8 mouse cellular contexts compared by ENCODE assay signal in the genomic region with DNA sequence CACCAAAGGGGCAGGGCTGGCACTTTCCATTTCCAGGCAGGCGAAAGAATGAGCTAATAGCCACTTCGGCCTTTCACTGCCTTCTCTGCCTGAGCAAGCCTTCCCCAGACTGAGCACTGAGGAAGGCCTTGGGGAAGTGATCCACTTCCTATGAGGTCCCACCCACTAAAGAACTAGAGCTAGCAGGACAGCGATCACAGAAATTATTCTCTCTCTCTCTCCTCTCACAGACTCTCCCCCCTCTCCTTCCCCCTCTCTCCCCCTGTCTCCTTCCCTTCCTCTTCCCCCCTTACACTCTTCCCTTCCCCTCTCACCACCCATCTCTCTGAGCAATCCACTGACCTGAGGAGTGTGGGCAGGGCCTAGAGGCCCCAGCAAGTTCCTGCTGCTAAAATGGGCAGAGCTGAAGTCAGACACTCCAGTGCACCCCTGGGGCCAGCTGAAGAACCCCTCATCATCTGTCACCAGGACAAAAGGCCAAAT. TPM values are rescaled to one million over a fixed set of nuclear protein-coding genes. Genes with fewer than 3 reads are reported as not detected.
DNase-seq lines count a peak whose midpoint lies in the region; ATAC-seq lines count a peak whose summit lies in the region.

No protein-coding gene starts in this region.

- no peaks in the 10 kb centered on the region for H3K27me3 ChIP-seq in hindbrain, embryonic 10.5 days (ENCODE audit: insufficient read depth, poor library complexity, severe bottlenecking)
- H3K27me3 ChIP-seq in hindbrain, embryonic 14.5 days (ENCODE audit: control insufficient read depth, insufficient read depth, low read length) = no peaks in the 10 kb centered on the region
- no peaks in the 10 kb centered on the region for H3K27me3 ChIP-seq in intestine, embryonic 14.5 days (replicated peaks; ENCODE audit: control insufficient read depth, insufficient read depth, low read length)
- H3K27me3 ChIP-seq in megakaryocyte, embryonic 14.5 days (replicated peaks) = no peaks in the 10 kb centered on the region

- H3K36me3 ChIP-seq in hindbrain, embryonic 10.5 days = peaks cover 8% of the 10 kb centered on the region
- no peaks in the 10 kb centered on the region for H3K36me3 ChIP-seq in hindbrain, embryonic 14.5 days (replicated peaks; ENCODE audit: control insufficient read depth, insufficient read depth)
- H3K36me3 ChIP-seq in intestine, embryonic 14.5 days (ENCODE audit: control insufficient read depth, insufficient read depth, low read length) = 0 out of 2 replicates have a peak, but pooled peaks cover 4% of the 10 kb centered on the region
- peaks cover 68% of the 10 kb centered on the region for H3K36me3 ChIP-seq in megakaryocyte, embryonic 14.5 days (replicated peaks; ENCODE audit: low read length)

- H3K9ac ChIP-seq in hindbrain, embryonic 14.5 days = no peak overlapping the region
- no peak overlapping the region for H3K9ac ChIP-seq in intestine, embryonic 14.5 days (ENCODE audit: low read length)

- no peak overlapping the region for H3K4me2 ChIP-seq in hindbrain, embryonic 14.5 days (replicated peaks)
- H3K4me2 ChIP-seq in intestine, embryonic 14.5 days (ENCODE audit: low read length) = no peak overlapping the region

- peaks cover 94% of the 10 kb centered on the region for H3K4me1 ChIP-seq in hindbrain, embryonic 10.5 days (replicated peaks)
- peaks cover 42% of the 10 kb centered on the region for H3K4me1 ChIP-seq in hindbrain, embryonic 14.5 days (replicated peaks; ENCODE audit: control insufficient read depth, insufficient read depth, low read length)
- peaks cover 88% of the 10 kb centered on the region for H3K4me1 ChIP-seq in intestine, embryonic 14.5 days (replicated peaks; ENCODE audit: control insufficient read depth, insufficient read depth, low read length)
- peaks cover 100% of the 10 kb centered on the region for H3K4me1 ChIP-seq in megakaryocyte, embryonic 14.5 days

- intact Hi-C loops in gastrocnemius, postnatal 14 days (cut with DNase I; ENCODE audit: low total_unique reads) = no loop called here

- no peak for DNase-seq in hindbrain, embryonic 10.5 days (ENCODE audit: low spot score)
- no peak for DNase-seq in hindbrain, embryonic 14.5 days (ENCODE audit: low spot score)
- no peak for DNase-seq in intestine, embryonic 14.5 days (ENCODE audit: low spot score)
- DNase-seq in gastrocnemius, postnatal 14 days = no peak
- DNase-seq in cerebellum, adult 11-12 months = no peak
- DNase-seq in cerebellum, postnatal 10 days = no peak

- no peak for ATAC-seq in hindbrain, embryonic 14.5 days (ENCODE audit: low FRiP score)
- ATAC-seq in activated CD4-positive, CD25-positive, alpha-beta regulatory T cell, adult 4 months = peak; percentile 37
- ATAC-seq in intestine, embryonic 14.5 days (replicated peaks; ENCODE audit: low FRiP score, low TSS enrichment, low read depth) = no peak

- WGBS in hindbrain, embryonic 10.5 days = 54% methylated on average over 3 of the region's 3 CpGs
- 47% methylated on average over 3 of the region's 3 CpGs for WGBS in hindbrain, embryonic 14.5 days
- WGBS in intestine, embryonic 14.5 days = 39% methylated on average over 3 of the region's 3 CpGs

- H3K4me3 ChIP-seq in hindbrain, embryonic 10.5 days = no peak overlapping the region; the same call in 1 of the 2 replicates
- H3K4me3 ChIP-seq in hindbrain, embryonic 14.5 days (replicated peaks; ENCODE audit: low read length) = no peak overlapping the region
- H3K4me3 ChIP-seq in intestine, embryonic 14.5 days (ENCODE audit: low read depth, low read length) = no peak overlapping the region
- peak overlapping the region; percentile 79 for H3K4me3 ChIP-seq in megakaryocyte, embryonic 14.5 days (replicated peaks)

- H3K27ac ChIP-seq in hindbrain, embryonic 10.5 days = peak overlapping the region; percentile 88
- H3K27ac ChIP-seq in hindbrain, embryonic 14.5 days = no peak overlapping the region
- peak overlapping the region; percentile 34; the same call in 1 of the 2 replicates for H3K27ac ChIP-seq in intestine, embryonic 14.5 days (ENCODE audit: low read depth)

- no peaks in the 10 kb centered on the region for H3K9me3 ChIP-seq in hindbrain, embryonic 10.5 days
- H3K9me3 ChIP-seq in hindbrain, embryonic 14.5 days (ENCODE audit: control insufficient read depth, low read length) = no peaks in the 10 kb centered on the region
- H3K9me3 ChIP-seq in intestine, embryonic 14.5 days (ENCODE audit: control insufficient read depth, low read length) = no peaks in the 10 kb centered on the region
- no peaks in the 10 kb centered on the region for H3K9me3 ChIP-seq in megakaryocyte, embryonic 14.5 days

RNA-seq across cellular contexts. Expression of a gene that starts 35.2 kb away (rescaled TPM):
- polyA plus RNA-seq in hindbrain, embryonic 10.5 days (2016; fragmentation: Nextera tagmentation; extraction: Ambion mirVana) = 9.3 and 10.1 TPM in 2 replicates
- polyA plus RNA-seq in hindbrain, embryonic 14.5 days (2014; fragmentation: Nextera tagmentation; extraction: Ambion mirVana) = 15.1 and 15.6 TPM in 2 replicates
- polyA plus RNA-seq in activated CD4-positive, CD25-positive, alpha-beta regulatory T cell, adult 4 months (2017; shearing (Covaris generic)) = 10 to 100 TPM; 24.7 to 25.0 TPM
- 24.4 and 25.3 TPM in 2 replicates for polyA plus RNA-seq in intestine, embryonic 14.5 days (2014; fragmentation: Nextera tagmentation; extraction: Ambion mirVana)
- polyA plus RNA-seq in megakaryocyte, embryonic 14.5 days (2012; ENCODE audit: insufficient read depth, low replicate concordance) = 31.5 and 38.7 TPM in 2 replicates
- 10 to 100 TPM; 41.6 to 51.6 TPM for total RNA-seq in gastrocnemius, postnatal 14 days (2021)
